Mouse (Mus musculus): ENCODE results near the gene Ppcs.

GRCm38 (mm10) chr4:119417270-119417669 is 5.0 kb downstream of the Ppcs start:
- TF ChIP-seq POLR2A (IDR thresholded peaks at IDR 0.05; ENCODE audit: borderline replicate concordance, extremely low read depth, insufficient read depth, insufficient read length, poor library complexity, severe bottlenecking) (no peak), CTCF (IDR thresholded peaks at IDR 0.05; ENCODE audit: borderline replicate concordance, extremely low read depth, insufficient read depth, insufficient read length) (no peak)

All from brain, embryonic 14.5 days (tissue).